Mouse (Mus musculus): ENCODE data around the gene Psme1. TPM values are rescaled to one million over a fixed set of nuclear protein-coding genes. Genes with fewer than 3 reads are reported as not detected.

Psme1 gene
- polyA plus RNA-seq, 1 experiment from 2014 or later: 132 TPM

- WGBS: 76% methylated on average over 16 of the region's 16 CpGs
- Histone ChIP-seq H3K4me3 (no peak overlapping the region), H3K4me1 (peaks cover 10% of the 10 kb centered on the region), H3K9me3 (replicated peaks) (no peaks in the 10 kb centered on the region), H3K27me3 (no peaks in the 10 kb centered on the region), H3K9ac (no peak overlapping the region), H3K27ac (no peak overlapping the region), H3K4me2 (replicated peaks) (no peak overlapping the region), H3K36me3 (peaks cover 16% of the 10 kb centered on the region)
- ATAC-seq (ENCODE audit: low FRiP score): no peak
These were observed 1.5 kb upstream of the Psme1 start for GRCm38 (mm10) chr14:55576376-55576775.

GRCm38 (mm10) chr14:55578668-55579269 lies 846 bp downstream of the Psme1 start:
- no peaks in the 10 kb centered on the region for H3K9me3 ChIP-seq (replicated peaks)
- peak overlapping the region; percentile 79 for H3K27ac ChIP-seq
- peak overlapping the region; percentile 71 for H3K4me3 ChIP-seq
- no peak; the same call in none of the 2 replicates for ATAC-seq (ENCODE audit: low FRiP score)
- peak overlapping the region; percentile 88 for H3K9ac ChIP-seq
- no peaks in the 10 kb centered on the region for H3K27me3 ChIP-seq
- peaks cover 20% of the 10 kb centered on the region for H3K36me3 ChIP-seq
- peak overlapping the region; percentile 88 for H3K4me2 ChIP-seq (replicated peaks)
- 30% methylated on average over 6 of the region's 6 CpGs for WGBS
- peaks cover 10% of the 10 kb centered on the region for H3K4me1 ChIP-seq

- Histone ChIP-seq H3K27me3 (peaks cover 3% of the 10 kb centered on the region), H3K27ac (no peak overlapping the region), H3K9ac (no peak overlapping the region), H3K4me1 (peaks cover 16% of the 10 kb centered on the region), H3K9me3 (replicated peaks) (no peaks in the 10 kb centered on the region), H3K36me3 (peaks cover 20% of the 10 kb centered on the region), H3K4me2 (replicated peaks) (no peak overlapping the region), H3K4me3 (no peak overlapping the region)
- WGBS: 86% methylated on average over 23 of the region's 23 CpGs
- no peak for ATAC-seq (ENCODE audit: low FRiP score)
These were observed 1.9 kb downstream of the Psme1 start for GRCm38 (mm10) chr14:55579511-55580496.

DNA sequence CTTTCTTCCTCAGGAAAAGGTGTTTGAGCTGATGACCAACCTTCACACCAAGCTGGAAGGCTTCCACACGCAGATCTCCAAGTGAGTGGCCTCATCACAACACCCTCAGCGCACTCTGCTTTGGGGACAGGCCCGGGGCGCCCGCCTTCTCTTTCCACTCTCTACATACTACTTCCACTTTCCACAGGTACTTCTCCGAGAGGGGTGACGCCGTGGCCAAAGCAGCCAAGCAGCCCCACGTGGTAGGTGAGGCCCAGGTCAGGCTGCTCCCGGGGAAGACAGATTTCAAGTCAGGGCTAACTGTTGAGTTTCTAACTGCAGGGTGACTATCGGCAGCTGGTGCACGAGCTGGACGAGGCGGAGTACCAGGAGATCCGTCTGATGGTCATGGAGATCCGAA lies 2.8 kb downstream of the Psme1 start:
- ATAC-seq (ENCODE audit: low FRiP score): no peak

DNA sequence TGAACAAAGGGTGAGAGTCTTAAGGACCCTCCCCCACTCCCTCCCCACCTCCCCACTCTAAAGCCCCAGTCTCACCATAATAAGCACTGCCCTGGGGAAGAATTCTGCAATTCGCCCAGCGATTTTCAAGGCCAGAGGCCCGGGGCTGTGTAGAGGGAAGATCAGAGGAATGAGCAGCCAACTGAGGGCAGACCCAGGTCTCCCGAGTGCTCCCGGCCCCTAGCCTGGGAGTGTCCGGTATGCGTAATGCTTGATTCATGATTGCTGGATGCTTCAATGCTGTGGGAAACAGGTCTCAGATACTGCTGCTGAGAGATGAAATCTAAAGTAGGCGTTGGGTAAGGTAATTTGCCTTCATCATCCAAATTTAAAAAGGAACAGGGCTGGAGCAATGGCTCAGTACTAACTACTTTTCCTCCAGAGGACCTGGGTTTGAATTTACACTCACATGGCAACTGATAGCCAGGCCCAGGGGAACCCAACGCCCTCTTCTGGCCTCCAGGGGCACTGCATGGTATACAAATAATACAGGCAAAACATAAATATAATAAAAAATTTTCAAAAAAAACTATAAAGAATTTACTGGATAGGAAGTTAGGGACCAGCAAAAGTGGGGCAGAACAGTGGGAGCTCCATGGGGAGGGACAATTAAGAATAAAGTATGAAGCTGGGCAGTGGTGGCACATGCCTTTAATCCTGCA lies 4.2 kb downstream of the Psme1 start:
- H3K4me2 ChIP-seq (replicated peaks): no peak overlapping the region
- no peak overlapping the region for H3K9ac ChIP-seq
- H3K27ac ChIP-seq: no peak overlapping the region; the same call in 1 of the 2 replicates
- WGBS: 78% methylated on average over 9 of the region's 9 CpGs
- peaks cover 19% of the 10 kb centered on the region for H3K4me1 ChIP-seq
- H3K27me3 ChIP-seq: peaks cover 3% of the 10 kb centered on the region
- no peak for ATAC-seq (ENCODE audit: low FRiP score)
- H3K36me3 ChIP-seq: peaks cover 24% of the 10 kb centered on the region
- no peak overlapping the region for H3K4me3 ChIP-seq
- H3K9me3 ChIP-seq (replicated peaks): no peaks in the 10 kb centered on the region

More for the DNA sequence above, 2.8 kb downstream of the Psme1 start:
- Histone ChIP-seq H3K9ac (no peak overlapping the region), H3K4me2 (replicated peaks) (no peak overlapping the region), H3K27me3 (peaks cover 3% of the 10 kb centered on the region), H3K27ac (no peak overlapping the region), H3K36me3 (peaks cover 20% of the 10 kb centered on the region), H3K4me3 (no peak overlapping the region), H3K4me1 (peaks cover 19% of the 10 kb centered on the region), H3K9me3 (replicated peaks) (no peaks in the 10 kb centered on the region)
- 95% methylated on average over 16 of the region's 16 CpGs for WGBS

- 38% methylated on average over 5 of the region's 5 CpGs for WGBS
These were observed 6.4 kb downstream of the Psme1 start for GRCm38 (mm10) chr14:55584303-55584701.

GRCm38 (mm10) chr14:55584702-55585565 lies 7.0 kb downstream of the Psme1 start, which contains the start of gene Emc9:
Gene Emc9 (minus strand): TSS chr14:55585302.
- H3K27ac ChIP-seq: no peak within 1 kb of the TSS
- H3K4me3 ChIP-seq: peak within 1 kb of the TSS; percentile 43
- H3K4me2 ChIP-seq (replicated peaks): peak within 1 kb of the TSS; percentile 75
- peak within 1 kb of the TSS; percentile 63 for H3K9ac ChIP-seq
- peaks cover 11% of the 10 kb centered on the region for H3K4me1 ChIP-seq
- no peaks in the 10 kb centered on the region for H3K9me3 ChIP-seq (replicated peaks)
- H3K27me3 ChIP-seq: peaks cover 3% of the 10 kb centered on the region
- WGBS: 2% methylated on average over 43 of the region's 43 CpGs
- ATAC-seq (ENCODE audit: low FRiP score): peak; percentile 79
- peaks cover 33% of the 10 kb centered on the region for H3K36me3 ChIP-seq

More at GRCm38 (mm10) chr14:55584303-55584701, 6.4 kb downstream of the Psme1 start:
- peak overlapping the region; percentile 75 for H3K4me2 ChIP-seq (replicated peaks)
- peaks cover 9% of the 10 kb centered on the region; the same call in 1 of the 2 replicates for H3K4me1 ChIP-seq
- no peak for ATAC-seq (ENCODE audit: low FRiP score)
- H3K4me3 ChIP-seq: peak overlapping the region; percentile 43
- peak overlapping the region; percentile 63; the same call in 1 of the 2 replicates for H3K9ac ChIP-seq
- peaks cover 35% of the 10 kb centered on the region for H3K36me3 ChIP-seq
- no peak overlapping the region for H3K27ac ChIP-seq
- no peaks in the 10 kb centered on the region for H3K9me3 ChIP-seq (replicated peaks)
- H3K27me3 ChIP-seq: peaks cover 3% of the 10 kb centered on the region

- Histone ChIP-seq H3K9ac (no peak overlapping the region), H3K27me3 (peaks cover 3% of the 10 kb centered on the region), H3K4me3 (peak overlapping the region; percentile 43; the same call in 1 of the 2 replicates), H3K4me1 (peaks cover 17% of the 10 kb centered on the region), H3K27ac (no peak overlapping the region), H3K36me3 (peaks cover 27% of the 10 kb centered on the region), H3K4me2 (replicated peaks) (peak overlapping the region; percentile 75; the same call in 1 of the 2 replicates), H3K9me3 (replicated peaks) (no peaks in the 10 kb centered on the region)
- no peak for ATAC-seq (ENCODE audit: low FRiP score)
- whole genome bisulfite sequencing: 58% methylated on average over 6 of the region's 6 CpGs
These were observed 7.6 kb downstream of the Psme1 start for GRCm38 (mm10) chr14:55585566-55585960.

- H3K36me3 ChIP-seq: peaks cover 21% of the 10 kb centered on the region
- H3K27me3 ChIP-seq: peaks cover 3% of the 10 kb centered on the region
- H3K9me3 ChIP-seq (replicated peaks): no peaks in the 10 kb centered on the region
- H3K27ac ChIP-seq: no peak overlapping the region
- H3K4me1 ChIP-seq: peaks cover 17% of the 10 kb centered on the region
- H3K9ac ChIP-seq: no peak overlapping the region
- H3K4me2 ChIP-seq (replicated peaks): no peak overlapping the region
- WGBS: 93% methylated on average over 2 of the region's 2 CpGs
- no peak for ATAC-seq (ENCODE audit: low FRiP score)
- no peak overlapping the region for H3K4me3 ChIP-seq
These were observed 8.2 kb downstream of the Psme1 start for GRCm38 (mm10) chr14:55586149-55586548.

DNA sequence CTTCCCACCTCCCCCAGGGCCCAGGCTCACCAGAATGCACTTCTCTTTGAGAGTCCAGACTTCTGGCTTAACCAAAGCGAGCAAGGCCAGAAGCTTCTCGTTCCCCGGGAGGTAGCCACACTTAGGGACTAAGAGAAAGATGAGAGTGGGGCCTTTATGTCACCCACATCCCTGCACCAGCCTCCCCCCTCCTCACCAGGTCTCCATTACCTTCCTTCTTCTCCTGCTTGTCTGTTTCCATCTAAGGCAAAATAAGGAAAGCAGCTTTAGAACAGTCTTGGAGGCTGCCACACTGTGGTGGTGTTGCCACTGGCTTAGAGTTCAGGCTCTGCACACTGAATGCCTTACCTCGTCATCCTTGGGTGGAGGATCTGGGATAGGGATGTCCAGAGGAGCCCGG lies 11.3 kb downstream of the Psme1 start:
- no peak for ATAC-seq (ENCODE audit: low FRiP score)
- Histone ChIP-seq H3K27ac (no peak overlapping the region), H3K9me3 (replicated peaks) (no peaks in the 10 kb centered on the region), H3K27me3 (peaks cover 3% of the 10 kb centered on the region), H3K36me3 (peaks cover 15% of the 10 kb centered on the region), H3K4me3 (no peak overlapping the region), H3K4me2 (replicated peaks) (no peak overlapping the region), H3K4me1 (peaks cover 35% of the 10 kb centered on the region), H3K9ac (no peak overlapping the region)
- 91% methylated on average over 5 of the region's 5 CpGs for WGBS

GRCm38 (mm10) chr14:55589771-55590448 lies 12.0 kb downstream of the Psme1 start:
- Histone ChIP-seq H3K27ac (no peak overlapping the region), H3K27me3 (no peaks in the 10 kb centered on the region), H3K9me3 (replicated peaks) (no peaks in the 10 kb centered on the region), H3K9ac (peak overlapping the region; percentile 92), H3K36me3 (peaks cover 21% of the 10 kb centered on the region), H3K4me3 (peak overlapping the region; percentile 91), H3K4me1 (peaks cover 29% of the 10 kb centered on the region), H3K4me2 (replicated peaks) (peak overlapping the region; percentile 98)
- ATAC-seq (ENCODE audit: low FRiP score): no peak
- WGBS: 90% methylated on average over 11 of the region's 11 CpGs

All from hindbrain, embryonic 12.5 days (tissue).